Mouse (Mus musculus) ovary, postnatal 10 days (tissue): Measurements from ENCODE around the gene Slc44a2.
"Not testable (repeated sequence)": the region's sequence is repeated elsewhere in the genome, so short reads cannot be mapped to it uniquely, and the experiment has no call there.

Experiments
- DNase-seq: peaks from one replicate; pipeline ENCODE4 v3.0.0; 2022; ENCODE audit warnings: low spot score

The Slc44a2 gene

GRCm38 (mm10) chr9:21305065-21305464, 15.4 kb upstream of the Slc44a2 start:
- no peak for DNase-seq

- DNase-seq: no peak
Measured at GRCm38 (mm10) chr9:21309150-21309741, 11.3 kb upstream of the Slc44a2 start.

DNA sequence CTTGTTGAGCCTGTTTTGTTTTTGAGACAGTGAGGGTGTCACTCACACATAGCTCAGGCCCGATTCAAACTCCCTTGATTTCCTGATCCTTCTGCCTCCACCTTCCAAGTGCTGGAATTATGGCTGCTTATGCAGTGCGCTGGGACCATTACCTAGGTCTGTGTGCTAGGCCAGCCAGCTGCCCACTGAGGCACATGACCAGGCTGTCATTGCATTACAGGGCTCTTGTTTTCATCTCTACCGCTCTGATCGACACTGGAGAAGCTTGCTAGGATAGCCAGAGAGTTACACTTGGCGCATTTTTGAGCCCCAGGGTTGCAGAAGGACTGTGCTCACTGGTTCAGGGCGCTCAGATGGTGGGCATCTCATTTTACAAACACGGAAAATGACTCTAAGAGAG, 8.8 kb upstream of the Slc44a2 start:
- DNase-seq: no peak

DNA sequence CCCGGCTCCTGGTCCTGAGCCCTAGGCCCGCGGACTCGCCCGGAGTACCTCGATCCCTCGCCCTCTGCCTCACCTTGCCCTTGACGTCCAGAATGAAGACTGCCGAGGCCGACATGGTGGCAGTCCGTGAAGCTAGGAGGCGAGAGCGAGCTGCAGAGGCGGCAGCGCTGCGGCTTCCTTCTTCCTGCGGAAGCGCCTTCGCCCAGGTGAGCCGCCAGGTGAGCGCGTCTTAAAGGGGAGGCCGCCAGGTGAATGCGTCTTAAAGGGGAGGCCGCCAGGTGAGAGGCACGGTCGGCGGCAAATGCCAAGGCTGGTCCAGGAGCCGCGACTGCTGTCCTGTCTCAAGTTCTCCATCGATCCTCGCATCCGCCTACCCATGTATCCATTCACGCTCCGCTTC, 8.4 kb upstream of the Slc44a2 start, which contains the start of gene Ap1m2:
TSS of gene Ap1m2 (minus strand) at position 204 of the 400 bp plus-strand sequence.
- no peak for DNase-seq

- peak; percentile 76 for DNase-seq
Measured at GRCm38 (mm10) chr9:21313394-21313793, 7.1 kb upstream of the Slc44a2 start.

DNA sequence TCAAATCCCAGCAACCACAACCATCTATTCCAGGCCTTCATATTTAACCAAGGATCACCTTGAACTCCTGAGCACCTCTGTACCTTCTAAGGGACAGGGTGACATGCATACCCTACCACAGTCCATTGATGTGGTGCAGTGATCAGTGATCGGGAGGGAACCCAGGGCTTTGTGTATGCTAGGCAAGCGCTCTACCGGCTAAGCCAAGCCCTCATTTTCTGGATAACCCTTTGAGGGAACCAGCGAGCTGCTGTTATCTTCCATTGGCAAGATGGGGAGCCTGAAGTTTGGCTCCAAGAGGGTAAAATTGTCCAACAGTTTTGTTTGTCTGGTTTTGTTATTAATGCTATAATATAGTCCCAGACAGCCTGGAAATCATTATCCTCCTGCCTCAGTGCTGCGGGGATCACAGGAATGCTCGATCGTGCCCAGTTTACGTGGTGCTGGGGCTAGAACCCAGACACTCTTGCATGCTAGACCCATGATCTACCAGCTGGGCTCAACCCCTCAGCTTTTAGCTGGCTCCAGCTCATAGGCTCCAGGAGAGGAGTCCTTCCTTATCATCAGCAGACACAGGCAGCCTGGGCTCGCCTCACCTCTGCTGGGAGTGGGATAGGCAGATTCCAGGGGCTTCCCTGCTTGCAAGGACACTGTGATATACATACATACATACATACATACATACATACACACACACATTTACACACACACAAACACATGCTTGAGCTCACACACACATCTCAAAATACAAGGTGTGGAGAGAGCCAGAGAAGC, 5.9 kb upstream of the Slc44a2 start:
- DNase-seq: no peak

DNA sequence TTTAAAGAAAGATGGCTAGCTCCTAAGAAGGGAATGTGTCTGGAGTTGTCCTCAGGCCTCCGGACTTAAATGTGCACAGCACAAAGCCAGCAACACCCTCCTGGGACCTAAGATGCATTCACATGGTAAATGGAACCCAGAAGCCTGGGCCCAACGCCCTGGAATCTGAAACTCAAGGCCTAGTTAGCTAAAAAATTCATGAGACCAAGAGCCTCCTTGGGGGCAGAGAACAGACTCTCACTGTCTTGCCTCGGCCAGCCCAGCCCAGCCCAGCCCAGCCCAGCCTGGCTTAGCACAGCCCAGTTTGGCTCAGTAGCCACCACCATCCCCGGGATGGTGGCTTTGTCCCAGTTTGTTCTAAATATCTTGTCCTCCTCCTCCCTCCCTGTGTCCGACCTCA, 5.1 kb upstream of the Slc44a2 start:
- no peak for DNase-seq

GRCm38 (mm10) chr9:21316696-21317095, 3.8 kb upstream of the Slc44a2 start:
- no peak for DNase-seq

DNA sequence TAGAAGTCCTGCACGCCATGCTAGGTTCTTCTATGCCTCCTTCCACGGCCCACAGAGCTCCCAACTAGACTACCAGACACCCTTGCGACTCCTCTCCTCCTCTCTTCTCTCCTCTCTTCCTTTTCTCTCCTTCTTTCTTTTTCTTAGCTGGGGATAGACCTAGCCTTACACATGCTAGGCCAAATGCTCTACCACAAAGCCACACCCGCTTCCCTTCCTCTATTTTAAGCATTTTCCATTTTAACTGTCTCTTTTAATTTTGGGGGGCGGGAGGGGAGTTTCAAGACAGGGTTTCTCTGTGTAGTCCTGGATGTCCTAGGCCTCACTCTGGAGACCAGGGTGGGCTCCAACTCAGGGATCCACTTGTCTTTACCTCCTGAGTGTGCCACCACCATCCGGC, 1.7 kb upstream of the Slc44a2 start:
- DNase-seq: no peak

- no peak for DNase-seq
Measured at GRCm38 (mm10) chr9:21319503-21319902, 995 bp upstream of the Slc44a2 start.

- DNase-seq: no peak
Measured at GRCm38 (mm10) chr9:21320280-21320618, 249 bp upstream of the Slc44a2 start.

DNA sequence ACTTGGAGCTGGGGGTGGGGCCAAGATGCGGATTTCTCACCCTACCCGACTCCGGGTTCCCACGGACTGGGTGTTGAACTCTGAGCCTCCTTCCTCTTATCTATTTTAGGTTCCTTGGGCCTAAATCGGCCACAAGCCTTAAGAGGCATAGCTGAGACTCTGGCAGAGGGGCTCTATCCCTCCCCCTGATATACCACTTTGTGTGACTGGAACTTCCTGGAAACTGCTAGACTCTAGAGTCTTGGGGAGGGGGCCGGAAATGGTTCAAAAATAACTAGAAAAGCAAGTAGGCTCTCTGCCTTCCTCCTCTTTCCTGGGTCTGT, 976 bp downstream of the Slc44a2 start:
- no peak for DNase-seq

- DNase-seq: no peak
Measured at GRCm38 (mm10) chr9:21322211-21322916, 1.9 kb downstream of the Slc44a2 start.

DNA sequence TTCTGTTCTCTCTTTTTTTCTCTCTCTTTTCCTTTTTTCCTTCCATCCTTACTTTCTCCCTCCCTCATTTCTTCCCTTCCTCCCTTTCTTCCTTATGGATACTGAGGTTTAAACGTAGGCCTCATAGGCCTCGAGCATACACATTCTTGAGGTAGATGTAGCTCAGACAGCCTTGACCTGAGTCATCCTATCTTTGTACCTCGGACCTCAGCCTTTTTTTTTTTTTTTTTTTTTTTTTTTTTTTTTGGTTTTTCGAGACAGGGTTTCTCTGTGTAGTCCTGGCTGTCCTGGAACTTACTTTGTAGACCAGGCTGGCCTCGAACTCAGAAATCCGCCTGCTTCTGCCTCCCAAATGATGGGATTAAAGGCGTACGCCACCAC, 2.4 kb downstream of the Slc44a2 start:
- DNase-seq: not testable (repeated sequence)

DNA sequence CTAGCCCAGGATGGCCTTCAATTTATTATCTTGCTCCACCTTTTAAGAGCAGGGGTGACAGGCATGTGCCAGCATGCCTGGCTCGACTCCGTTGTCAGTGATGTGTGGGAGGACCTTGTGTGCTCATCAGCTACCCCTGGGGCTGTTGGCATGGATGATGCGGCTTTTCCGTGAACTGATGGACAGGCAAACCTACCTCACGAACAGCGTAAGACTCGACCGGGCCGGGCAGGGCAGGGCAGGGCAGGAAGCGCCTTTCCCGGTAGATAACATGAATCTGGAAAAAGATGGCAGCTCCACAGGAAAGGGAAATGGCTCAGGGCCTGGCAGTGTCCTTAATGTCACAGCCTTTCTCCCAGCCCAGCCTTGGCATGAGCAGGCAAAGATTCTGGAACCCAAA, 3.8 kb downstream of the Slc44a2 start:
- DNase-seq: no peak

GRCm38 (mm10) chr9:21327569-21327968, 7.1 kb downstream of the Slc44a2 start:
- no peak for DNase-seq

DNA sequence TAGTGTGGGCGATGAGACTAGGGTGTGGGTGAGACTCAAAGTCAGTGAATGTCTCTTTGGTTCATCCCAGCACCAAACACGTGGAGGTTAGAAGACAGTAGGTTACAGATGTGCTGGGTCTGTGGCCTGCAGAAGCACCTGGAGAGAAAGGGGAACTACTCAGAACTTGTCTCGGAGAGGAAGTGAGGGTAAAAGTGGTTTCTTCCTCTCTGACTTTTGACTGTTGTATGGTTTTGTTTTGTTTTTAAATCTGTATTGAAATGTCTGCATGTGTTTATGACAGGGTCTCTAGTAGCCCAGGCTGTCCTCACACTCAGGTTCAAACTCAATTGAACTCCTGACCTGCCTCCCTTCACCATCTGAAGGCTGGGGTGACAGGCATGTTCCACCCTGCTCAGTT, 7.5 kb downstream of the Slc44a2 start:
- no peak for DNase-seq

DNA sequence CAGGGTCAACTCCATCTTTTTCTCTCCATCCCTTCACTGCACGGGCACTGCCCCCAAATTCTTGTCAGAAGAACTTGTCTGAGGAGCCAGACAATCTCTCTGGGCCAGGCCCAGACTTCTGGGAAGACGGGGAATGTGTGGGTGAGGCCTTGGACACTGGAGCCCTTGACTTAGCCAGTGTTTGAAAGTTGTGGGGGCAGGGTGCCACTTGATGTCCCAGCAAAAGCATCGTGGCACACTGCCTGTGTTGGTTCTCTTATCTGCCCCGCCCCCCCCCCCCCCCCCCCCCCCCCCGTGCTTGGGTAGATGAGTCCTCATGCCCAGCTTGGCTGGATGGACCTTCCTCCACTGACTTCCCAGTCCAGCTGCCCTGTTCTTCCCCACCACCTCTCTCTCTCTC, 8.5 kb downstream of the Slc44a2 start:
- no peak for DNase-seq

DNA sequence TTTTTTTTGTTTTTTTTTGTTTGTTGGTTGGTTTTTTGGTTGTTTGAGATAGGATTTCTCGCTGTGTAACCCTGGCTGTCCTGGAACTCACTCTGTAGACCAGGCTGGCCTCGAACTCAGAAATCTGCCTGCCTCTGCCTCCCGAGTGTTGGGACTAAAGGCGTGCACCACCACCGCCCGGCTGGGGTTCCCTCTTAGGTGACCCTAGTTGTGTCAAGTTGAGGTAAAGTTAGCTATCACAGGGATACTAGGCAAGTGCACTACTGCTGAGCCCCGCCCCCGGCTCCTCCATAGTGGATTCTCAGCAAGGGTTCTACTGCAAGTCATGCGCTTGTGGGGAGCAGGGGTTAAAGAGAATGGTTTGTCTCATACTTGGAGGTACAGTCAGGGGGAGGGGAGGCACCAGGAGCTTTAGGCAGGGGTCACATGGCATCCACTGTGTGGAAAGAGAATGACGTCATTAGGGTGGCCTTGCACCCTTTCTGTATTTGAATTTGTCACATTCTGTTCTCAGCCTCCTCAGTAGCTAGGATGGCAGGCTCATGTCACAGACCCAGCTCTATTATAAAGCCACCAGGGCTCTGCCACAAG, 9.3 kb downstream of the Slc44a2 start:
- DNase-seq: no peak

- DNase-seq: no peak
Measured at GRCm38 (mm10) chr9:21331365-21332140, 11.1 kb downstream of the Slc44a2 start.

DNA sequence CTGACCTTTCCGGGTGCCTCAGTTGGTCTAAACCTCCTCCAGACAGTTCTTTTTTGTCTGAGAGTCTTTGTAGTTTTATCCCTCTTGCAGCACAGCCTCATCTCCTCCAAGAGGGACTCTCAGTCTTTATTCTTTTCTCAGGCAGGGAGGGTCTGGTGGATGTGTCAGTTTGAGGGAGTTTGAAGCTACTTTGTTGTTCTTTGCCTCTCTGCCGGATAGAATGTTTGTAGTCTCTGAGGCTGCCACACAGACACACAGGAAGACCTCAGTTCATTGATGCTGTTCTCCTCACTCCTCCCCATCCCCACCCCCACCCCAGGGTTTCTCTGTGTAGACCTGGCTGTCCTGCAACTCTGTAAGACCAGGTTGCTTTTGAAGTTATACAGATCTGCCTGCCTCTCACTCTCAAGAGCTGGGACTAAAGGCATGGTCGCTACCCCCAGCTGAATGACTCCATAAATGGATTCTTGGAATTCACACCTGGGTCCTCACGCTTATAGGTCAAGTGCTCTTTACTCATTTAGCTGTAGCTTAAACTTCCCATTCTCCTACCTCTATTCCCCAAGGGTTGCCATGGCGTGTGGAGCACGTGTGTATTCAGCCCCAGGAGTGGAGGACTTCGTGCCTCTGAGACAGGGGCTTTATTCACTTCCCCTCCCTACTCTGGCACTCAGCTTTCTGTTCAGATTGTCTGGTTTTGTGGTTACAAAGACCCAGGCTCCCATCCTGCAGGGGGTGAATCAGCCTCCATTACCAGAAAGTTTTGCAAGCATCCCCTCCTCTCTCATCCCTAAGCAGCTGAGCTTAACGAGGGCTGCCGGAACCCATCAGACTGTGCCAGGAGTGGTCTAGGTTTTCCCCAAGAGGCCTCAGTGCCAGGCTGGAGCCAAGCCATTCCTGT, 11.9 kb downstream of the Slc44a2 start:
- DNase-seq: no peak
